Mouse (Mus musculus) spleen, embryonic (tissue): ENCODE results near the gene Was.
"Not testable (repeated sequence)": the region's sequence is repeated elsewhere in the genome, so short reads cannot be mapped to it uniquely, and the experiment has no call there.

Experiments
- CTCF ChIA-PET: fragments of 350-600 bp; sonication (Branson Sonifier 250); formaldehyde crosslinking; loops from one replicate; lab custom pipeline; 2022; lab: Charles Lee

Was gene

DNA sequence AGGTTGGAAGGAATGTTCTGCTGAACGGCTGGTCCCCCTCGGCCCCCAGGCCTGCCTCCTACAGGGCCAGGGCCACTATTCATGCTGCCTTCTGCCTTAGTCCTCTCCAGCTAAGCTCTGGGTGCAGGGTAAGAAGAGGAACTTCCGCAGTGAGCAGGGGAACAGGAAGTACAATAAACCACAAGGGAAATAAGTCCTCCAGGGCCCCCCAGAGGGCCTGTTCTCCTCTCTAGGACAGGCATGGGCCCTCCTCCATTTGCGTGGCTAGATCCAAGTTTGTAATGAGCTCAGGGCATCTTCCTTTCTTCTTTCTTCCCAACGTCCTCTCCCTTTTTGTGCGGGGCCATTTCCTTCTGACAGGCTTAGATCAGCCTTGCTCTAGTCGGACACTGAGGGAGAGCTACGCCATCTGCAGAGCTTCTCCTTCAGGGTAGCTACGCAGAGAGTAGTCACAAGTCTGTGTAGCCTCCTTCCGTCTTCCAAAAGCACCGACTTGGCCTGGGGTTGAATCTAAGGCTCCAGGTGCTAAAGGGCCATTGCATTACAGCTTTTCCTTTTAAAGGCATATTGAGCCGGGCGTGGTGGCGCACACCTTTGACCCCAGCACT, at the start of gene Was:
Was (minus strand) TSS at position 153 of the 608 bp plus-strand sequence.
- CTCF ChIA-PET = no interaction called here

GRCm38 (mm10) chrX:8139480-8139879, 49.2 kb upstream of the Was start:
- CTCF ChIA-PET = no interaction called here

DNA sequence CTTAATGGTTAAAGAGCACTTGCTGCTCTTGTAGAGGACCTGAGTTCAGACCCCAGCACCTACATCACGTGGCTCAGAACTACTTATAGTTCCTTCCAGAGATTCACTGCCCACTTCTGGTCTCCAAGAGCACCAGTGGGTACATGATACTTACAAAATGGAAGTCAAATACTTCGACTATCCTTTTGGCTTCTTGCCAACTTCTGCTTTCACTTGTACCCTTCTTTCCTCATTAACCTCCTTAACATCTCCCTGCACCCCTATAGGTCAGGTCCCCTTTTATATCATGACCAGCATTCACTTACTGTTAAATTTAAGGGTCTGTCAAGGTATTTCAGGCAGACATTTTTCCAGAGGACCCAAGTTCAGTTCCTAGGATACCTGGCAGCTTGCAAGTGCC, 45.6 kb upstream of the Was start:
- CTCF ChIA-PET = no interaction called here

GRCm38 (mm10) chrX:8132017-8132976, 42.0 kb upstream of the Was start, which contains the start of gene Wdr13:
Gene Wdr13, minus strand, starts transcription at chrX:8132892.
- CTCF ChIA-PET = interaction anchor here (0.6 kb wide), 1 partner anchor 184 kb away, joined by 3 read pairs; no protein-coding TSS in a partner anchor

DNA sequence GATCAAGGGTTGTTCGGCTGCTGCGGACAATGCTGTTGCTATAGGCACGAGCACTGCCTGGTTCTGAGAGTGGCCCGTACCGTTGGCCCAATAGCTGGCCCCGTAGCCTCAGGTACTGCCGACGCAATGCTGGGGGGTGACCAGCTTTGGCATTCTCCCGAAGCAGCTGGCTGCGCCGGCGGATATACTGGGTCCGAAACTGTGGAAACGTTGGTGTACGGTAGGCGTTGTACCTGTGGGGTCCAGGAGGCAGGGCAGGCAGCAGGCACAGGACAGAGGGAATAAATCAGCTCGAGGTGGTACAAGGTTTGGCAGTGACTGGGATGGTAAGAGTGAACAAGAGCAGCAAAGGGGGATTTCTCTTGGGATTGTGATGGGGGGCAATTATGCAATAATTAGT, 41.1 kb upstream of the Was start:
- CTCF ChIA-PET = no interaction called here

DNA sequence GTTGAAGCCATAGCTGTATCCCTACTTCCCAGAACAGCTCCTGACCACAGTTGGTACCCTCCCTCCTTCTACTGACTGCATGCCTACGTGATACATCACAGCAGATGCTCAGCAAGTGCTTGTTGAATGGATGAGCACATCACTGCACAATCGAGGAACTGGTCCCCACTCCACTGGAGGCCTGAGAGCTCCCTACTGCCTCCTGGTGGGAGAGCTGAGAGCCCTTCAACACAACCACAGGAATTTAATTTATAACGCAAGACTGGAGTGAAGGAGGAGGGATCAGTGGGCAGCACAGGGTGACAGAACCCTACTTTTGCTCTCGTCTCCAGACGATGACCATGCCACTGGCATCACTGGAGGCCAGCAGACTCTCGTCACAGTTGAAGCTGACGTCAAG, 34.9 kb upstream of the Was start:
- CTCF ChIA-PET = no interaction called here

- CTCF ChIA-PET = no interaction called here
Observed at GRCm38 (mm10) chrX:8123821-8124470, 33.6 kb upstream of the Was start.

GRCm38 (mm10) chrX:8117264-8117663, 27.0 kb upstream of the Was start:
- CTCF ChIA-PET = no interaction called here

DNA sequence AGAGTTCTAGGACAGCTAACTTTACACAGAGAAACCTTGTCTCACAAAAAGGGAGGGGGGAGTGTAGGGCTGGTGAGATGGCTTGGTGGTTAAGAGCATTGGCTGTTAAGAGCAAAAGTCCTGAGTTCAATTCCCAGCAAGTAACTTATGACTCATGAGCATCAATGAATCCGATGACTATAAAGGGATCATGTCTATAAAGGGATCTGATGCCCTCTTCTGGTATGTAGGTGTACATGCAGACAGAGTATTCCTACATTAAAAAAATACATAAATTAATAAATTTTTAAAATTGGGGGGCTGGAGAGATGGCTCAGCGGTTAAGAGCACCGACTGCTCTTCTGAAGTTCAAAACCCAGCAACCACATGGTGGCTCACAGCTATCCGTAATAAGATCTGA, 25.0 kb upstream of the Was start:
- CTCF ChIA-PET = interaction anchor here (1.0 kb wide), 1 partner anchor 16 kb away, joined by 3 read pairs; no protein-coding TSS in a partner anchor

GRCm38 (mm10) chrX:8105019-8105418, 14.7 kb upstream of the Was start:
- CTCF ChIA-PET = no interaction called here

GRCm38 (mm10) chrX:8102213-8102668, 11.9 kb upstream of the Was start:
- CTCF ChIA-PET = no interaction called here

DNA sequence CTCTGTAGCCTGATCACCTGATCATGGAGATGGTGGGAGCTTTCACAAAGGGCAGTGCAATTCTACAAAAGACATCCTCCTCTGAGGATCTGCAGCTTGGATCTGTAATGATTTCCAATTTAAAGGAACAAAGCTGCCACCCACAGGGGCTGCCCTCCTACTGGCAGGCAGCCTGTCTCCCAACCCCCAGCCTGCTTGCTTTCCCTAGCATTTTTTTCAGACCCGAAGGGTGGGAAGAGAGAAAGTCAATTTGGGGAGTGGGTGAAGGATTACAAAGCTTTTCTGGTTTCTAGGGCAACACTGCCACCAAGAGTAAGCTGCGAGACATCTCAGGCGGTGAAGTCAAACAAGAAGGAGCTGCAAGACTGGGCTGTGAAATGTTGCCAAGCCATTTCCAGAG, 10.7 kb upstream of the Was start:
- CTCF ChIA-PET = no interaction called here

- CTCF ChIA-PET = interaction anchor here (1.1 kb wide), 1 partner anchor 15 kb away, joined by 3 read pairs; no protein-coding TSS in a partner anchor
Observed at GRCm38 (mm10) chrX:8099435-8099834, 9.1 kb upstream of the Was start.

- CTCF ChIA-PET = no interaction called here
Observed at GRCm38 (mm10) chrX:8096787-8097242, 6.5 kb upstream of the Was start.

GRCm38 (mm10) chrX:8096068-8096786, 5.9 kb upstream of the Was start:
- CTCF ChIA-PET = not testable (repeated sequence)

- CTCF ChIA-PET = no interaction called here
Observed at GRCm38 (mm10) chrX:8095546-8095945, 5.2 kb upstream of the Was start.

- CTCF ChIA-PET = not testable (repeated sequence)
Observed at GRCm38 (mm10) chrX:8090954-8091347, 653 bp upstream of the Was start.

DNA sequence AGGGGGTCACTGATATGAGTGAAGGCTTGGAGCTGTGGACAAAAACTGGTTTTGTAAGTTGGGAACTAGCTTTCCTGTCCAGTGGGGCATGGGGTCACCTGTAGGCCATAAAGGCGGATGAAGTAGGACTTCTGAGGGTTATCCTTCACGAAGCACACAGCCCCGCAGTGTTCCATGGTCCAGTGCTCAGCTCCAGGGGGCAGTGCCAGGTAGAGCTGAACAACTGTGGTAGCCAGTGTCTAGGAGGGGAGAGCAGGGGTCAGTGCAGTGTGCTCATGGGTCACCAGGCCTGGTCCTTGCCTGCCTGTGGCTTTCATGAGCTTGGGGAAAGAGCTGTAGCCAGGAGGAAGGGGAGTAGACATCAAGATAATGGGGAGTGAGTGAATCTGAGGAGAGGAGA, 552 bp downstream of the Was start:
- CTCF ChIA-PET = interaction anchor here (0.5 kb wide), 1 partner anchor 24 kb away, joined by 8 read pairs; no protein-coding TSS in a partner anchor

DNA sequence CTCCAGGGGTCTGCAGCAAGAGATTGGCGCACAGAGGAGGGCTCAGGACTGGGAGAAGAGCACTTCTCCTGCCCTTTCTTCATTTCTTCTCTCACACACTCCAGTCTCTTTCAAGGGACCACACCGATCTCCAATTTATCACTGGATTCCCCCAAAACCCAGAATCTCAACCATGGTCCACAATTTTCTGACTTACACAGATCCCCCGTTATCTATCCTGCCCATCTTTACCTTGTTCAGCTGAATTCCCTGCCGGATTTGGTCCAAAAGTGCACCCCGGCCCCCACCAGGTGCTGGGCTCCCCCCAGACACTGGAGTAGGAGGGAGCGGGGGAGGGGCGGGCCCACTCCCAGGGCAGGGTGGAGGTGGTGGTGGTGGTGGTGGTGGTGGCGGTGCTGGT, 4.7 kb downstream of the Was start:
- CTCF ChIA-PET = no interaction called here

- CTCF ChIA-PET = no interaction called here
Observed at GRCm38 (mm10) chrX:8084771-8085259, 5.5 kb downstream of the Was start.

DNA sequence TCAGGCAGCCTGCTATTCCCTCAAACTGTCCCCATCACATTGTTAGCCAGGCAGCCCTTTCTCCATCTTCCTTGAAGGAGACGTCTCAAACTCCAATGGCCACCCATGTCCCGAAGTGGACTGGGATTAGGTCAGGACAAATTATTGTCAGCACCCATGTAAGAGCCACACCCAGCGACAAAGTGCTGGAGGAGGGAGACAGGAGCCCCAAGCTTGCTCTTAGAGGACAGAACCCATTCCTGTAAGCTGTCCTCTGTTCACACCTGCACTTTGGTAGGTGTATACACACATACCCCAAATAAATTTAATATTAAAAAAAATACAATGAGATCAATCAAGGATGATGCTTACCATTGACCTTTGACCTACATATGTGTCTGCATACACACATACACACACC, 15.2 kb downstream of the Was start:
- CTCF ChIA-PET = no interaction called here
